Mouse (Mus musculus) intestine, postnatal 0 days (tissue): ENCODE data around the gene Nup214. TPM values are rescaled to one million over a fixed set of nuclear protein-coding genes. Genes with fewer than 3 reads are reported as not detected.

Experiments used
- ATAC-seq: fragments of 200-750 bp; cut with Nextera tagmentation; 2 replicates; pipeline ENCODE4 v1.8.0; 2017; ENCODE audit warnings: mild to moderate bottlenecking, moderate TSS enrichment, moderate library complexity
- H3K27ac ChIP-seq: fragments of 300-500 bp; sonication (generic); 2 replicates; pipeline ENCODE4 v1.5.1; 2014; ENCODE audit warnings: mild to moderate bottlenecking, low read depth, low read length, moderate library complexity
- H3K27me3 ChIP-seq: fragments of 300-500 bp; sonication (generic); replicated peaks from 2 replicates; pipeline ENCODE4 v1.6.1; 2014; ENCODE audit warnings: low read length, mixed read lengths; ENCODE audit not compliant: control insufficient read depth, insufficient read depth
- H3K36me3 ChIP-seq: fragments of 300-500 bp; sonication (generic); 2 replicates; pipeline ENCODE4 v1.6.1; 2014; ENCODE audit warnings: mild to moderate bottlenecking, moderate library complexity; ENCODE audit not compliant: control insufficient read depth, insufficient read depth
- H3K4me1 ChIP-seq: fragments of 300-500 bp; sonication (generic); replicated peaks from 2 replicates; pipeline ENCODE4 v1.6.1; 2014; ENCODE audit warnings: antibody characterized with exemption, low read length, mixed read lengths; ENCODE audit not compliant: control insufficient read depth, insufficient read depth
- H3K4me2 ChIP-seq: fragments of 300-500 bp; sonication (generic); replicated peaks from 2 replicates; pipeline ENCODE4 v1.6.1; 2014; ENCODE audit warnings: low read depth, mild to moderate bottlenecking, moderate library complexity
- H3K4me3 ChIP-seq: fragments of 300-500 bp; sonication (generic); 2 replicates; pipeline ENCODE4 v1.5.1; 2014; ENCODE audit warnings: low read depth, low read length
- H3K9ac ChIP-seq: fragments of 300-500 bp; sonication (generic); 2 replicates; pipeline ENCODE4 v1.6.1; 2014; ENCODE audit warnings: mild to moderate bottlenecking, low read depth, low read length
- H3K9me3 ChIP-seq: fragments of 300-500 bp; sonication (generic); 2 replicates; pipeline ENCODE4 v1.6.1; 2016; ENCODE audit warnings: mixed run types; ENCODE audit not compliant: control insufficient read depth
- CTCF ChIP-seq: sonication (generic); IDR thresholded peaks from 2 replicates; pipeline ENCODE4 v1.5.1; 2016; ENCODE audit warnings: low read depth, mild to moderate bottlenecking, control low read depth, antibody characterized with exemption, moderate library complexity
- WGBS: fragments of 180-500 bp; shearing (Covaris S2); extraction: QIAGEN DNeasy Blood & Tissue Kit; methylation state at CpG from one replicate; pipeline ENCODE4 v1.1.7; 2014; 5-methylcytosine and 5-hydroxymethylcytosine counted together
- polyA plus RNA-seq: library from polyadenylated mRNA; unstranded; fragments of >200 nt; fragmentation: Nextera tagmentation; extraction: Ambion mirVana; gene quantifications from 2 replicates; pipeline ENCODE4 v1.2.1, GENCODE M21; 2015

The Nup214 gene
- polyA plus RNA-seq, 1 experiment from 2014 or later, result 31.3 TPM

GRCm38 (mm10) chr2:32056524-32056923, 82.3 kb downstream of the Nup214 start:
- H3K4me1 ChIP-seq, result no peaks in the 10 kb centered on the region
- H3K27me3 ChIP-seq, result no peaks in the 10 kb centered on the region
- peaks cover 12% of the 10 kb centered on the region; the same call in 1 of the 2 replicates for H3K36me3 ChIP-seq
- no peak overlapping the region for H3K4me2 ChIP-seq
- H3K4me3 ChIP-seq, result no peak overlapping the region
- TF ChIP-seq CTCF, result no peak
- H3K9me3 ChIP-seq, result no peaks in the 10 kb centered on the region
- H3K27ac ChIP-seq, result no peak overlapping the region
- no peak for ATAC-seq
- WGBS, result 85% methylated on average over 10 of the region's 10 CpGs
- no peak overlapping the region for H3K9ac ChIP-seq

- Histone ChIP-seq H3K27me3 (no peaks in the 10 kb centered on the region), H3K27ac (no peak overlapping the region), H3K4me2 (no peak overlapping the region), H3K36me3 (peaks cover 4% of the 10 kb centered on the region; the same call in 1 of the 2 replicates), H3K4me1 (no peaks in the 10 kb centered on the region), H3K9ac (no peak overlapping the region), H3K4me3 (no peak overlapping the region), H3K9me3 (no peaks in the 10 kb centered on the region)
- WGBS, result 75% methylated on average over 2 of the region's 2 CpGs
- no peak for TF ChIP-seq CTCF
- no peak for ATAC-seq
Observed at GRCm38 (mm10) chr2:32057360-32057759, 83.1 kb downstream of the Nup214 start.

GRCm38 (mm10) chr2:32057794-32058193, 83.6 kb downstream of the Nup214 start:
- Histone ChIP-seq H3K27me3 (no peaks in the 10 kb centered on the region), H3K4me1 (no peaks in the 10 kb centered on the region), H3K9ac (no peak overlapping the region), H3K27ac (no peak overlapping the region), H3K4me3 (no peak overlapping the region), H3K9me3 (no peaks in the 10 kb centered on the region), H3K4me2 (no peak overlapping the region), H3K36me3 (no peaks in the 10 kb centered on the region)
- WGBS, result 78% methylated on average over 4 of the region's 4 CpGs
- TF ChIP-seq CTCF, result no peak
- no peak for ATAC-seq

GRCm38 (mm10) chr2:32058241-32058640, 84.0 kb downstream of the Nup214 start:
- H3K9me3 ChIP-seq, result no peaks in the 10 kb centered on the region
- no peak overlapping the region for H3K4me3 ChIP-seq
- H3K4me2 ChIP-seq, result no peak overlapping the region
- WGBS, result 82% methylated on average over 9 of the region's 9 CpGs
- no peak for TF ChIP-seq CTCF
- H3K36me3 ChIP-seq, result no peaks in the 10 kb centered on the region
- H3K9ac ChIP-seq, result no peak overlapping the region
- no peak overlapping the region for H3K27ac ChIP-seq
- ATAC-seq, result no peak
- no peaks in the 10 kb centered on the region for H3K4me1 ChIP-seq
- H3K27me3 ChIP-seq, result no peaks in the 10 kb centered on the region

GRCm38 (mm10) chr2:32058716-32059115, 84.5 kb downstream of the Nup214 start:
- ATAC-seq, result no peak

GRCm38 (mm10) chr2:32059613-32060012, 85.4 kb downstream of the Nup214 start:
- Histone ChIP-seq H3K4me3 (no peak overlapping the region), H3K27ac (no peak overlapping the region), H3K9ac (no peak overlapping the region), H3K36me3 (no peaks in the 10 kb centered on the region), H3K9me3 (no peaks in the 10 kb centered on the region), H3K27me3 (no peaks in the 10 kb centered on the region), H3K4me2 (no peak overlapping the region), H3K4me1 (no peaks in the 10 kb centered on the region)
- no peak for ATAC-seq
- 68% methylated on average over 6 of the region's 6 CpGs for WGBS
- TF ChIP-seq CTCF, result no peak

More at GRCm38 (mm10) chr2:32058716-32059115, 84.5 kb downstream of the Nup214 start:
- Histone ChIP-seq H3K9ac (no peak overlapping the region), H3K36me3 (no peaks in the 10 kb centered on the region), H3K9me3 (no peaks in the 10 kb centered on the region), H3K4me2 (no peak overlapping the region), H3K4me1 (no peaks in the 10 kb centered on the region), H3K27me3 (no peaks in the 10 kb centered on the region), H3K4me3 (no peak overlapping the region), H3K27ac (no peak overlapping the region)
- TF ChIP-seq CTCF, result no peak
- WGBS, result 27% methylated on average over 5 of the region's 5 CpGs

GRCm38 (mm10) chr2:32060228-32060805, 86.1 kb downstream of the Nup214 start:
- WGBS, result 66% methylated on average over 6 of the region's 6 CpGs

More at GRCm38 (mm10) chr2:32060228-32060805, 86.1 kb downstream of the Nup214 start:
- no peaks in the 10 kb centered on the region for H3K9me3 ChIP-seq
- no peak for ATAC-seq
- no peak overlapping the region for H3K9ac ChIP-seq
- no peaks in the 10 kb centered on the region for H3K4me1 ChIP-seq
- H3K4me3 ChIP-seq, result no peak overlapping the region
- no peak for TF ChIP-seq CTCF
- no peaks in the 10 kb centered on the region for H3K36me3 ChIP-seq
- no peak overlapping the region for H3K27ac ChIP-seq
- H3K27me3 ChIP-seq, result no peaks in the 10 kb centered on the region
- H3K4me2 ChIP-seq, result no peak overlapping the region
